Mouse (Mus musculus) ovary, adult 18-20 months (tissue): Measurements from ENCODE around the gene Il1rapl2.
"Not testable (repeated sequence)": the region's sequence is repeated elsewhere in the genome, so short reads cannot be mapped to it uniquely, and the experiment has no call there.

Experiments
- DNase-seq: peaks from one replicate; pipeline ENCODE4 v3.0.0; 2022; ENCODE audit warnings: low spot score, mixed read lengths

The Il1rapl2 gene

DNA sequence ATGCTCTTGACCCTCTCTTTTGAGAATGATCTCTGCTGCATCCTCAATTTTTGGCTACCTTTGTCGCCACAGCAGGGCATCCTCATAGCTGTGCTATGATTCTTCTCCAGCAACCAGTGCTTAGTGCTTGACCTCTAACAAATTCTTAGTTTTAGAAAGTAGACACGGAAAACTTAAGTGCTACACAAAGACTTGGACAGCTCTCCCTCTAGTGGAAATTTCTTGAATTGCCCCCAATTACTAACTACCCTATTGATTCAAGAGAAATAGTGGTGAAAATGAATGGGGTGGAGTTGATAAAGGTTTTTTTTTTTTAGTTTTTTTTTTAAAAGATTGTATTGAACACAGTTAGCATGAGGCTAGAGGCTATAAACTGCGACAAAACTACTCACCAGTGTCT is 599.7 kb downstream of the Il1rapl2 start:
- DNase-seq: no peak

- no peak for DNase-seq
Observed at GRCm38 (mm10) chrX:138209480-138209879, 639.1 kb downstream of the Il1rapl2 start, which contains the start of gene Tex13a. Gene Tex13a, minus strand, starts transcription at chrX:138209580.

- no peak for DNase-seq
Observed at GRCm38 (mm10) chrX:138234626-138235025, 664.2 kb downstream of the Il1rapl2 start.

GRCm38 (mm10) chrX:138348736-138349135 is 778.3 kb downstream of the Il1rapl2 start:
- DNase-seq: not testable (repeated sequence)

DNA sequence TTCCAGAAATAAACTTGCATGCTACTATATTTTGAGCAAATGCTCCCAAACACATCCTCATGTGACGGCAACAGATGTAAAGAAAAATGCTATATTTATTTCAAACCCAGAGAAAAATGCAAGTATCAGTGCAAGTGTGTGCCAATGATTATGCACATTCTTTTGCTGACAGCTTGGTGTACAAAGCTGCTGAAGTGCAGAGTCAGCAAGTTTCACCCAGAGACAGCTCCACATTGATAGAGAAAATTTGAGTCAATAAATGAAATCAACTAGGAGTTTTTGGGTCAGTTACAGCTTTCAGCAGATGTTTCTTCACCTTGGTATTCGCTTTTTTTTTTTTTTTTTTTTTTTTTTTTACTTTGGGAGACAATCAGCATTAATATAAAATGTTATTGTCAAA is 863.4 kb downstream of the Il1rapl2 start:
- DNase-seq: no peak

GRCm38 (mm10) chrX:138437939-138438338 is 867.5 kb downstream of the Il1rapl2 start:
- DNase-seq: no peak

DNA sequence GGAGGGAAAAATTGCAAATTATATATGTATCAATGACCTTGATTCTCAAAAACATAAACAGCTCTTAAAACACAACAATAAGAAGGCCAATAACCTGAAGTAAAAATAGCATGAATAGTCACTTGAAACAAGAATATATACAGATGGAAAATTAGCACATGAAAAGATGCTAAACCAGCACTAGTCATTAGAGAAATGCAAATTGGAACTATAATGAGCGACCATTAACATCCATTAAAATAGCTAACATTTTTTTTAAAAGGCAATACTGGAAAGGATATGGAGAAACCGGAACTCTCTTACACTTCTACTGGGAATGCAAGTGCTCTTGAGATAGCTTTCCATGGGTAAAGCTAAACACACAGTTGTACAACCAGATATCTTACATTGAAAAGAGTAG is 879.4 kb downstream of the Il1rapl2 start:
- no peak for DNase-seq

DNA sequence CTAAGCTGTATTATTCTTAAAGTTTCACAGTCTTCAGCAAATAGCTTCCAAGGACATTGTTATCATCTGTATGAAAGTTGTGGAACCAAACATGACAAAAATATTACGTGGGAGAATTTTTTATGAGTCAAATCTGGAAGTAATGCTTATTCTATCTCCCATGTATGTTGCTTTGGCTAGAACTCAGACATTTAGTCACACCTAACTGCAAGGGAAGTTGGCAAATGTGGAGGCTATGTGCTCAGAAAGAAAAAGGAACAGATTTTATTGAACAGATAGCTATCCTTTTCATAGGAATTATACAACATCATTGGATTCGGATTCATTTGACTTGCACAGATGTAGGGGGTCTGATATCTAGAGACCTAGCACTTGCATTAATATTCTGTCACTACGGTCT is 908.1 kb downstream of the Il1rapl2 start:
- DNase-seq: no peak

GRCm38 (mm10) chrX:138500510-138500909 is 930.1 kb downstream of the Il1rapl2 start:
- no peak for DNase-seq

DNA sequence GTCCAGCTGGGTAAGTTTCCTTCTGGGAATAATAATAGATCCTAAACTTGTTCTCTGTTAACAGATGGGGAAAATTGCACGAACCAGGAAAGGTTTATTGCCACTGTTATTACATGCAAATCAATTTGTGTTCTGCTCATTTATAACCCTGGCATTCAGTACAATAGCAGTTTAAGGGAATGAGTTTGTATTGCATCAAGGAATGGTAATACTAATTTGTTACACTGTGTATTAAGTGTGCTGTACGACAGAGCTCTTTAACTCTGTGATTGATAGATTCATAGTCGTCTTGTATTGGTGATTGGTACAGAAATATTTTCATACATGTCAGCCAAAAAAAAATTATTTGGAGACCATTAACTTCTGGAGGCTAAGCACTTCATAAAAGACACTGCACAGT is 934.6 kb downstream of the Il1rapl2 start:
- DNase-seq: no peak

GRCm38 (mm10) chrX:138620106-138620505 is 1049.7 kb downstream of the Il1rapl2 start:
- DNase-seq: no peak

DNA sequence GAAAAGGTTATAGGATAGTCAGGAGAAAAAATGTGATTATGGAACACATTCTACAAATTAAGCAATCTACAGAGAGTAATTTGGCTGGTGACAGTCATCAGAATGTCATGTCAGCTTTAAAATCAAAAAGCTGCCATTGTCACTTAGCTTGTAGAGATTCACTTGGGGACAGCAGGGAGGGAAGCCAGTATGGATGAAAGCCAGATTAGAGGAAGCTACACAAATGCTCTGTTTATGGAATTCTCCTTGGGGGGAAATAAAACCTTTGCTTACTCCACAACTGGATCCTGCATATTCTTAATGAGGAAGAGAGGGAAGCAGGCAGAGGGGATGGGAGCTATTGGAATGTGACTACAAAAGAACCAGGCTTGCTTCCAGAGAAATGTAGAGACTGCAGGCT is 1054.9 kb downstream of the Il1rapl2 start:
- no peak for DNase-seq

DNA sequence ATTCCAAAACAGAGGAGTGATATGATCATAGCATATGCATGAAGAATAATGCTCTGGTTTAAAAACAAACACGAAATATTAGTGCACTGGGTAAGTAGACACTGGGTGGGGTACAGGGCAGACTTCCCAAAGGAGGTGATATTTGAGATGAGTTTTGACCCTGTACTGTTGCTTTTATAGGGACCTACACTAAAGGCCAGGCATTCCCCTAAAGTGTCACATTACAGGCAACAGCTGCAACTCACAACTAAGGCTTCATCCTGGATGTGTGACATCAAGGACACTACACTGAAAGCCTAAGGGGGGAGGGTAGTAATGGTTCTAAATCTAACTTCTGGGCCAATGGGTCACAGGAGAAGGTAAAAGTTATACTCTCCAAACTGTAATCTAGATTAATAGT is 1152.0 kb downstream of the Il1rapl2 start:
- no peak for DNase-seq

DNA sequence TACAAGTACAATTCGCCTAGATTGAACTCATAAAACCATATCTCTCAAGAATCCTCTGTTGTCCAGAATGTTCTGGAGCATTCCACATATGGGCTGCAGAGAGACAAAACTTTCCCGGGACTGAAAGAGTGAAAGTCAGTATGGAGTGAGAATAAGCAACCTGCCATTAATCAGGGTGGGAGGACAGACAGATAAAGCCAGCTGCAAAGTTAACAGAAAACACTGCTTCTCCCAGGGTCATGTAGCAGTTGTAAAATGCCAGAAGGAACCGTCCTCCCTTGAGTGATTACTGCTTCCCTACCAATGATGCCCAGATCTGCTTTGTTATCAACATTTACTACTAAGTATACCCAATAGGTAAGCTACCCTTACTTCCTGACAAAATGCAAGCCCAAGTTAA is 1230.5 kb downstream of the Il1rapl2 start:
- DNase-seq: no peak

- DNase-seq: no peak
Observed at GRCm38 (mm10) chrX:138831876-138832275, 1261.5 kb downstream of the Il1rapl2 start.

DNA sequence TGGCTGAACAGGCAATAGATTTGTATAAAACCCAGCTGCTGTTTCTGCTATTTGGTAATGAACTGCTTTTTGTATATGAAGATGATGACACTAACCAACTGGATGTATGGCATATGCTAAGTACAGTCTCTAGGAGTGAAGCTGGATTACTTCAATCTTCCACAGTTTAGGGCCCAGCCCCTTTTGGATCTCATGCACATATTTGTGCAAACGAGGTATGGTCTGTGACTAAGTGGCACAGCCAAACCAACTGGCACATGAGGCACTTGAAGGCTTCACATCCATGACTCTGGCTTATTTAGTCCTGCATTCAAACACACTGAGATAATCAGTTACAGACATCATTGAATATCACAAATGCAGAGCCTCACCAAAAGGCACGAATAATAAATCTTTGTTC is 1263.5 kb downstream of the Il1rapl2 start:
- DNase-seq: no peak

- DNase-seq: no peak
Observed at GRCm38 (mm10) chrX:138838381-138838780, 1268.0 kb downstream of the Il1rapl2 start.
